Mouse (Mus musculus): Measurements from ENCODE around the gene Kcna3.
A peak's percentile ranks its signal among the peaks of the same experiment; 100 is the strongest.

The Kcna3 gene

GRCm38 (mm10) chr3:107035521-107036457 is at the start of gene Kcna3:
Gene Kcna3, plus strand, starts transcription at chr3:107036169.
- peak; percentile 80 for DNase-seq

DNA sequence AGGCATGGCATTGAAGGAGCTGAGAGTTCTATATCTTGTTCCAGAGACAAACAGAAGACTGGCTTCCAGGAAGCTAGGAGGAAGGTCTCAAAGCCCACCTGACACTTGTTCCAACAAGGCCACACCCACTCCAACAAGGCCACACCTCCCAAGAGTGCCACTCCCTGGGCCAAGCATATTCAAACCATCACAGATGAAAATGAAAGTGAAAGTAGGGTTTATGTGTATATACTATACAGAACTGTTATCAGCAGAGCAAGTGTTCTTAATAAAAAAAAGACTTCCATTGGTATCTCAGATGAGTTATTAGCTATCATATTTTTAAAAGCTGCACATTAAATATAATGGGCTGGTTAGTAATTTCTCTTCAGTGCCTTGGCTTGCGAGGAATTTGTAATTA is 44.6 kb upstream of the Kcna3 start:
- DNase-seq, result no peak

GRCm38 (mm10) chr3:106995347-106995746 is 40.6 kb upstream of the Kcna3 start:
- no peak for DNase-seq

GRCm38 (mm10) chr3:106996186-106996585 is 39.8 kb upstream of the Kcna3 start:
- no peak for DNase-seq

DNA sequence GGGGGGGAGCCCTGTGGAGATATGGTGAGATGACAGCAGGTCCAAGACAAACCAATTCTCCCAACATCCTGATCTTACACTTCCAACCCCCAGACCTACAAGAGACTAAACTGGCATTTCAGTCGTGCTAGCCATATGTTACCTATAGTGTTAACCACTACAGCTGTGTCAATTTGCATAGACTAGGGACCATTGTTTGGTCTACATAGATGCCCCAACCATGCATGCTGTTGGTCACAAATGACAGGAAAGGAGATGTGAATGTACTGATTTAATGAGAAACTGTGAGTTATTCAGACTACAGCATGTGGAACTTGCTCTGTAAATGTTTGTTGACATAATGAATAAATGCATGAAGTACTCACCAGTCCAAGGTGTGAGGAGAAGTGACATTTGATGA is 37.6 kb upstream of the Kcna3 start:
- no peak for DNase-seq

DNA sequence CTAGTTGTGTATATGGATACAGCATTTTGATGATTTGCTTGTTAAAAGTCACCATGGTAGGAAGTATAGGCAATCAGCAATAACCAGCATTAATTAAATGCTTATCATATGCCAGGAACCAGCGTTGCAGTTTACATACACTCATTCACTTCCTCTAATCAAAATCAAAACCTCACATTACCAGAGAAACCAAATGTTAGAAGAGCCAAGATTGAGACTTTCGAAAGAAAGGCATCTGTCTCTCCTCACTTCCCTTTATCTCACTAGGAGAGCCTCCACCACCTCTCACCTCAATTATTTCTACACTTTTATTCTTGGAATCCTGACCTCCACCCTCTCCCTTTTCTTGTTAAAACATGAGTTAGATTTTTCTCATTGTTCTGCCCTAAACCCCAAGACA is 35.8 kb upstream of the Kcna3 start:
- no peak for DNase-seq

- DNase-seq, result no peak
Measured at GRCm38 (mm10) chr3:107002249-107003123, 33.5 kb upstream of the Kcna3 start.

GRCm38 (mm10) chr3:107009329-107010076 is 26.5 kb upstream of the Kcna3 start:
- no peak for DNase-seq

DNA sequence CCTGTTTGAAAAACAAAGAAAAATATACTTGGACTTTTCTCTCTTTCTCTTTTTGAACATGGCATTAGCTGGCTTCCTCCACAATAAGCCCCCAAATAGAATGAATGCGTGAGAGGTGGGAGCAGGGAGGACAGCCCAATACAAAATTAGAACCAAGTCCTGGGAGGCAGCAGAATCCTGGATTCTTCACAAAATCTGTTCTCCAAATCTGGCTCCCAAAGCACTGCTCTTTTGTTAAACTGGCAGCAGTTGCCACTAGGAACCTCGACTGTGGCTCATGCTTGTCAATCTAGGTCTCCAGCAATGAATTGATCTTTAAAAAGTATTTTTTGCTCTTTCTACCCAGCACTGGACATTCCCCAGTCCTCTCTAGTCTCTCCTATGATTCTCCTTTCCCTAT is 17.7 kb upstream of the Kcna3 start:
- no peak for DNase-seq

GRCm38 (mm10) chr3:107031547-107031946 is 4.4 kb upstream of the Kcna3 start:
- no peak for DNase-seq

GRCm38 (mm10) chr3:107034776-107035175 is 1.2 kb upstream of the Kcna3 start:
- no peak for DNase-seq

DNA sequence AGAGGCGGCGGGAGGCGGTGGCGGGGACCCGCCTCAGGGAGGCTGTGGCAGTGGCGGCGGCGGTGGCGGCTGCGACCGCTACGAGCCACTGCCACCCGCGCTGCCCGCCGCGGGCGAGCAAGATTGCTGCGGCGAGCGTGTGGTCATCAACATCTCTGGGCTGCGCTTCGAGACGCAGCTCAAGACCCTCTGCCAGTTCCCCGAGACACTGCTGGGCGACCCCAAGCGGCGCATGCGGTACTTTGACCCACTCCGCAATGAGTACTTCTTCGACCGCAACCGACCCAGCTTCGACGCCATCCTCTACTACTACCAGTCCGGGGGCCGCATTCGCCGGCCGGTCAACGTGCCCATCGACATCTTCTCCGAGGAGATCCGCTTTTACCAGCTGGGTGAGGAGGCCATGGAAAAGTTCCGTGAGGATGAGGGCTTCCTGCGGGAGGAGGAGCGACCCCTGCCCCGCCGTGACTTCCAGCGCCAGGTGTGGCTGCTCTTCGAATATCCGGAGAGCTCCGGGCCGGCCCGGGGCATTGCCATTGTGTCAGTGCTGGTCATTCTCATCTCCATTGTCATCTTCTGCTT is 580 bp downstream of the Kcna3 start:
- DNase-seq, result peak; percentile 48 to 60

- peak in 1 of 2 experiments; percentile 18 for DNase-seq
Measured at GRCm38 (mm10) chr3:107037105-107037504, 1.1 kb downstream of the Kcna3 start.

GRCm38 (mm10) chr3:107037536-107038155 is 1.7 kb downstream of the Kcna3 start:
- peak; percentile 17 to 23 for DNase-seq

DNA sequence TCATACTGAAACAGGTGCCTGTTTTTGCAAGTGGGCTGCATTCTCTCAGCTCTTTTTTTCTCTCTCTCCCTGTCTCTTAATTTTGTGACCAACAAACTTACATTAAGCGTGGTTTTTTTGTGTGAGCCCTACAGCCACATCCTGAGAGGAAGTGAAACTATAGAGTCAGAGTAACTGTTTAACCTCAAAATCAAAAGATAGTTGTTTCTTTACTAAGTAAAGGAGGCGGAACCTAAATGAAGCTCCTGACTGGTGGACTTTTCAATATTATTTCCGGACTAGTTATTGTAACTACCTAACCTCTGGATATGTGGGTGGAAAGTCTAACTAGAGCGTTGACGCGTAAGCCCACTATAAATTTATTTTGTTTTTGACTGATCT is 2.2 kb downstream of the Kcna3 start:
- peak in 1 of 2 experiments; percentile 26 for DNase-seq

DNA sequence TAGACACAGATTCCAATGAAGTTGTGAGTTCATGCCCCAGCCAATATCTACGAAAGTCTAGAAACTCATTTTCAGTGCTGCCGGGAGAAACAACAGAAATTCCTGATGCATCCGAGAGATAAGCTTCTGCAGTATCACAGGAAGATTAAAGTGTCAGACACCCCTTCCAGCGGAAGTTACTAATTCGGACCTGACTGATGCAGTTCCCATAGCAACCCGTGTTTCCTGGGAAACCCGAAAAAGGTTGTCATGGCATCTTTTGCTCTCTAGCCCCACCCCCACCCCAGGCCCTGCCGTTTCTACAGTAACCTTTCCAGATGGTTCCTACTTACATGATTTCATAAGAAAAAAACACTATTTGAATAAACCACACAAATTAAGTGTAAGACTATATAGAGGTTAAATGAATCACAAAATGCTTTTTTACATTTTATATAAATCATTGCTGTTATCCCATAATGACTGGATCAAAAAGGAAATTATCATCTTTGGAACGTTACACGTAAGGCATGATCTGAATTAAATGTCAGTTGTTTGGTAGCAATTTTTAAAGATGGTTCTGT is 2.8 kb downstream of the Kcna3 start:
- peak; percentile 7 to 55 for DNase-seq

DNA sequence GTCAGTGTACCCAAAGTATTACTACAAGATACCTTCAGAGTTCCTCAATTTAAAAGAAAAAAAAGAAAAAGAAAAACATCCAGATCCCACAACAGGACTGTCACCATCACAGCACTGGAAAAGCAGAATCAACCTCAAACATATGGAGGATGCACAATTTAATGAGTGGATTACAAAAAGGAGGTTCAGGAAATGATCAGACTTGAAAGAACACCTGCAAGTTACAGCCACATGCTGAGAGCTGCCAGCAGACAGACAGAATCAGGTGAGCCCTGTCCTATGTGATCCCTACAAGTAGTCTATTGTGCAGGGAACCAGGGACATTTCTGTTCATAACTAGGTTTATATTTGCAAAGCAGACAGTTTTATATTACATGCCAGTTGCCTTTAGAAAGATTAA is 3.3 kb downstream of the Kcna3 start:
- DNase-seq, result peak; percentile 15 to 22

GRCm38 (mm10) chr3:107040408-107040807 is 4.4 kb downstream of the Kcna3 start:
- no peak for DNase-seq

GRCm38 (mm10) chr3:107041718-107042117 is 5.7 kb downstream of the Kcna3 start:
- no peak for DNase-seq

GRCm38 (mm10) chr3:107061468-107061867 is 25.5 kb downstream of the Kcna3 start:
- DNase-seq, result no peak

DNA sequence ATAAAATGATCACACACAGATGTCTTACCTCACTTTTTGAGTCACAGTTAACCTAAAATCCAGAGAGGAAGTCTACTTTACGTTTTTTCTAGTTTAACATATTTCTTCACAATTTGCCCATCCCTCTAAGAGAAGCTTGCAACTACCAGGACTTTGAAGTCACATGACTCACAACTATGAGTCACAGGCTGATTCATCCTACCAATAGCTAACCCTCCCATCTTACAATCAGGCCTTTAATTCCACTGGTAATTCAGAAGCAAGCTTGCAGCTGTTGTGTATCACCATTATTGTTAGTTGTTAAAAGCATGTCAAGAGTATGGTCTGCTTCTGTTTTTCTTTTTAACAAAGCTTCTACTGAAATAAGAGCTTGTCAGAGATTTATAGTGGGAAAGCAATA is 26.8 kb downstream of the Kcna3 start:
- no peak for DNase-seq
